Mouse (Mus musculus) stomach, postnatal 0 days (tissue): ENCODE measurements around the gene Tmc1. TPM values are rescaled to one million over a fixed set of nuclear protein-coding genes. Genes with fewer than 3 reads are reported as not detected.

ENCODE experiments used
- ATAC-seq: fragments of 200-750 bp; cut with Nextera tagmentation; 2 replicates; pipeline ENCODE4 v1.8.0; 2017; ENCODE audit not compliant: low FRiP score, low TSS enrichment
- DNase-seq: peaks from one replicate; pipeline ENCODE4 v3.0.0-alpha.2; 2016; ENCODE audit warnings: low spot score
- H3K27ac ChIP-seq: fragments of 300-500 bp; sonication (generic); replicated peaks from 2 replicates; pipeline ENCODE4 v1.5.1; 2014; ENCODE audit warnings: mild to moderate bottlenecking, control low read depth
- H3K27me3 ChIP-seq: fragments of 300-500 bp; sonication (generic); 2 replicates; pipeline ENCODE4 v1.6.1; 2014; ENCODE audit warnings: low read length; ENCODE audit not compliant: control insufficient read depth, insufficient read depth
- H3K36me3 ChIP-seq: fragments of 300-500 bp; sonication (generic); 2 replicates; pipeline ENCODE4 v1.6.1; 2014; ENCODE audit warnings: low read length, mixed read lengths; ENCODE audit not compliant: control insufficient read depth, insufficient read depth
- H3K4me1 ChIP-seq: fragments of 300-500 bp; sonication (generic); replicated peaks from 2 replicates; pipeline ENCODE4 v1.6.1; 2014; ENCODE audit warnings: antibody characterized with exemption; ENCODE audit not compliant: control insufficient read depth, insufficient read depth
- H3K4me2 ChIP-seq: fragments of 300-500 bp; sonication (generic); replicated peaks from 2 replicates; pipeline ENCODE4 v1.6.1; 2014; ENCODE audit warnings: low read depth, mild to moderate bottlenecking, control low read depth, moderate library complexity
- H3K4me3 ChIP-seq: fragments of 300-500 bp; sonication (generic); 2 replicates; pipeline ENCODE4 v1.5.1; 2014; ENCODE audit warnings: low read depth, low read length, control low read depth
- H3K9ac ChIP-seq: fragments of 300-500 bp; sonication (generic); 2 replicates; pipeline ENCODE4 v1.6.1; 2014; ENCODE audit warnings: mild to moderate bottlenecking, low read length, control low read depth, mixed read lengths
- H3K9me3 ChIP-seq: fragments of 300-500 bp; sonication (generic); 2 replicates; pipeline ENCODE4 v1.6.1; 2016; ENCODE audit warnings: low read length; ENCODE audit not compliant: control insufficient read depth
- CTCF ChIP-seq: IDR thresholded peaks from 2 replicates; pipeline ENCODE4 v1.5.1; 2016; ENCODE audit warnings: antibody characterized with exemption, low read depth, mild to moderate bottlenecking, moderate library complexity
- EP300 ChIP-seq: optimal IDR thresholded peaks from 2 replicates; pipeline ENCODE3; 2016; ENCODE audit warnings: antibody characterized with exemption
- WGBS: fragments of 180-500 bp; shearing (Covaris S2); extraction: QIAGEN DNeasy Blood & Tissue Kit; methylation state at CpG from one replicate; pipeline ENCODE4 v1.1.7; 2014; 5-methylcytosine and 5-hydroxymethylcytosine counted together
- polyA plus RNA-seq: library from polyadenylated mRNA; unstranded; fragments of >200 nt; fragmentation: Nextera tagmentation; extraction: Ambion mirVana; gene quantifications from 2 replicates; pipeline ENCODE4 v1.2.1, GENCODE M21; 2015

Tmc1 gene
- polyA plus RNA-seq, 1 experiment from 2014 or later, result not detected

DNA sequence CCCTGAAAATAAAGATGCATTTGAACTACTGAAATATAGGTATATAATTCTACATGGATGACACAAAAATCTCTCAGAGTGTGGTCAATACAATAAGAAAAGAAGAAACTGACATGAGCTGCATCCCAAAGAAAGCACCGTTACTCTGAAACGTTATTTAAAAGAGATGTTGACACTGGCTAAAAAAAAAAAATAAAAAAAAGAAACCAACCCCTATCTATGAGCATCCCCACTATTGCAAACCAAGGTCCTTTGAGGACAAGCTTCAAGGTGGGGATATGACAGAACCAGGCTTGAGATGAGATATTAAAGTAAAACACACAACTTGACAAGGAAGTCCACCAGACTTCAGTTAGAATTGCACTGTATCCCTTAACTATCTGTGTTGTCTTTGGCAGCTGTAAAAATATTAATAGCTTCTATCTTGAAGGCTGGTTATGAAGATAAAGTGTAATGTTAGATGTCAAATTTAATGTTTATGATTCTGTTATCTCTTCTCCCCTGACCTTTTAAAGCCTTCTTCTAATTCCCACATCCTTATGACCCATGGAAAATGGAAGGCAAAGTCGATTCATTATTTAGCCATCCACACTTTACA lies 106.4 kb downstream of the Tmc1 start:
- Histone ChIP-seq H3K4me2 (no peak overlapping the region), H3K27me3 (no peaks in the 10 kb centered on the region), H3K4me1 (no peaks in the 10 kb centered on the region), H3K36me3 (no peaks in the 10 kb centered on the region), H3K9me3 (no peaks in the 10 kb centered on the region), H3K4me3 (no peak overlapping the region), H3K9ac (no peak overlapping the region), H3K27ac (no peak overlapping the region)
- WGBS, result 83% methylated on average over 3 of the region's 3 CpGs
- DNase-seq (no peak), ATAC-seq (no peak)
- TF ChIP-seq CTCF (no peak), EP300 (no peak)

GRCm38 (mm10) chr19:20837422-20837821 lies 116.6 kb downstream of the Tmc1 start:
- WGBS, result 90% methylated on average over 2 of the region's 2 CpGs
- TF ChIP-seq CTCF (no peak), EP300 (no peak)

GRCm38 (mm10) chr19:20836055-20836845 lies 117.8 kb downstream of the Tmc1 start:
- Histone ChIP-seq H3K9ac (no peak overlapping the region), H3K4me2 (no peak overlapping the region), H3K4me1 (no peaks in the 10 kb centered on the region), H3K9me3 (no peaks in the 10 kb centered on the region), H3K27me3 (no peaks in the 10 kb centered on the region), H3K36me3 (no peaks in the 10 kb centered on the region), H3K27ac (no peak overlapping the region), H3K4me3 (no peak overlapping the region)
- DNase-seq, result no peak
- WGBS, result 63% methylated on average over 9 of the region's 9 CpGs
- TF ChIP-seq EP300, result no peak
- TF ChIP-seq CTCF, result no peak
- no peak for ATAC-seq

More at GRCm38 (mm10) chr19:20837422-20837821, 116.6 kb downstream of the Tmc1 start:
- ATAC-seq (no peak), DNase-seq (no peak)
- Histone ChIP-seq H3K9me3 (no peaks in the 10 kb centered on the region), H3K9ac (no peak overlapping the region), H3K27ac (no peak overlapping the region), H3K36me3 (no peaks in the 10 kb centered on the region), H3K4me1 (no peaks in the 10 kb centered on the region), H3K4me3 (no peak overlapping the region), H3K27me3 (no peaks in the 10 kb centered on the region), H3K4me2 (no peak overlapping the region)

- H3K4me2 ChIP-seq, result no peak overlapping the region
- no peak overlapping the region for H3K27ac ChIP-seq
- TF ChIP-seq EP300, result no peak
- TF ChIP-seq CTCF, result no peak
- no peaks in the 10 kb centered on the region for H3K27me3 ChIP-seq
- H3K9me3 ChIP-seq, result no peaks in the 10 kb centered on the region
- ATAC-seq, result no peak
- DNase-seq, result no peak
- H3K9ac ChIP-seq, result no peak overlapping the region
- no peaks in the 10 kb centered on the region for H3K4me1 ChIP-seq
- no peak overlapping the region for H3K4me3 ChIP-seq
- no peaks in the 10 kb centered on the region for H3K36me3 ChIP-seq
- 49% methylated on average over 1 of the region's 1 CpGs for WGBS
Measured at GRCm38 (mm10) chr19:20834895-20835294, 119.1 kb downstream of the Tmc1 start.

GRCm38 (mm10) chr19:20799460-20799859 lies 154.5 kb downstream of the Tmc1 start:
- Histone ChIP-seq H3K36me3 (no peaks in the 10 kb centered on the region), H3K4me2 (no peak overlapping the region), H3K4me1 (no peaks in the 10 kb centered on the region), H3K27ac (no peak overlapping the region), H3K9ac (no peak overlapping the region), H3K4me3 (no peak overlapping the region), H3K9me3 (no peaks in the 10 kb centered on the region), H3K27me3 (no peaks in the 10 kb centered on the region)
- TF ChIP-seq EP300, result no peak
- TF ChIP-seq CTCF, result no peak
- DNase-seq (no peak), ATAC-seq (no peak)

DNA sequence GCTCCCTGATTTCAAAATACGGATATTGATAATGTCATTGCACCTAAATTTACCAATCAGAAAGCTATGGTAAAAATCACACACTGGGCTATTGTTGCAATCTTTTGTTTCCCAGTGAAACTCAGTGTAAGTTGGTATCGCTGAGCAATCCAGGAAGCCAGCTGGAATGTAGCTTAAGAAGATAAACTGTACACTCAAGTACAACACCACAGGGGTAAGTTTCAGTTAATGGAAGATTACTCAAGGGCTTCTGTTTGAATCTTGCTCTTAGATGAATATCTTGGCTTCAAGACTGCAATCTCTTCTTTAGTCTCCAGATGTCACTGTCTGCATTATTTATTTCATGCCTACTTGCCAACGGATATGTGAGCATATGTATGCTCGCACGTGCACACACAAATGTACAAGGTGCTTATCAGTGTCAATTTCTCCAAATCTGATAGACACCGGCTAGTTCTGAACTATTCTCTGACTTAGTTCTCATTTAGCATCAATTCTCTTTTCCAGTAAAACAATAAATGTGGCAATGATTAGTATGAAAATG lies 156.4 kb downstream of the Tmc1 start:
- H3K4me3 ChIP-seq, result no peak overlapping the region
- no peaks in the 10 kb centered on the region for H3K9me3 ChIP-seq
- TF ChIP-seq CTCF (peak; percentile 71), EP300 (no peak)
- no peak overlapping the region for H3K4me2 ChIP-seq
- 29% methylated on average over 6 of the region's 6 CpGs for WGBS
- no peak overlapping the region for H3K9ac ChIP-seq
- no peak overlapping the region for H3K27ac ChIP-seq
- no peaks in the 10 kb centered on the region for H3K27me3 ChIP-seq
- no peak for ATAC-seq
- no peak for DNase-seq
- H3K4me1 ChIP-seq, result no peaks in the 10 kb centered on the region
- no peaks in the 10 kb centered on the region for H3K36me3 ChIP-seq
